Mouse (Mus musculus): ENCODE measurements at regions not wholly inside any gene's neighbourhood (a gene's known extent, or its start where the extent isn't known, plus 50 kb on each side); places are given as distances from the start of the nearest gene placed in this dataset.

GRCm38 (mm10) chr5:136623791-136624190 is 56.5 kb upstream of the Cux1 start:
- TF ChIP-seq CTCF (IDR thresholded peaks at IDR 0.05; ENCODE audit: insufficient read depth, low read depth, low read length) (no peak), POLR2A (IDR thresholded peaks at IDR 0.05; ENCODE audit: insufficient read depth, low read depth, low read length) (no peak)
